Mouse (Mus musculus) erythroblast, adult 5-6 weeks (primary cell): ENCODE results near the gene BC049352. TPM values are rescaled to one million over a fixed set of nuclear protein-coding genes. Genes with fewer than 3 reads are reported as not detected.

Experiments used
- ATAC-seq: replicated peaks from 2 replicates; pipeline ENCODE4 v1.8.0; 2016; ENCODE audit warnings: moderate number of reproducible peaks, mild to moderate bottlenecking, moderate TSS enrichment, inconsistent platforms; ENCODE audit not compliant: poor library complexity, low FRiP score, severe bottlenecking
- total RNA-seq, 2 experiments: library from RNA; stranded (forward) in 1 of 2; stranded (reverse) in 1 of 2; fragments of 150-400 nt in 1 of 2; fragments of 200-764, 138-1000 nt in 1 of 2; gene quantifications; 2 replicates each; pipeline versions ENCODE4 v1.2.3 to v1.2.4; 2015 to 2017; ENCODE audit warnings: low replicate concordance in 2 of 2

The BC049352 gene
- total RNA-seq, 2 experiments from 2014 or later: not detected

DNA sequence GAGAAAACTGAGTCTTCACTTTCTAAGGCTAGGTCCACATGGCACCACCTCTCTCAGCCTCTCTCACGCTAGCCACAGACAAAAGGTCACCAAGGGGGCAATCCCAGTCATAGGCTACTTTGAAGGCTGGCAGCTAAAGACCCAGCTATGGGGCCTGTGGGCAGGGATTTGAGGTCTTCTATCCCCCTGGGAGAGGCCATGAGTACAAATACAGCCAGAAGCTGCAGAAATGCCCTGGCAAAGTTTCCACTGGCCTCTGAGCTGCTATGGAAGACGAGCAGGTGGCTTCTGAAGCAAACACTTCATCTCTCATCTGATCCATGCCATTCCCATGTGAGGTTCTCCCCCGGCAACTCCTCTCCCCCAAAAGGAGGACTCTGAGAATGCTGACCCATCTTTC lies 98.3 kb downstream of the BC049352 start:
- no peak for ATAC-seq

- ATAC-seq: no peak
Observed at GRCm38 (mm10) chr9:45280891-45281290, 99.1 kb downstream of the BC049352 start.

DNA sequence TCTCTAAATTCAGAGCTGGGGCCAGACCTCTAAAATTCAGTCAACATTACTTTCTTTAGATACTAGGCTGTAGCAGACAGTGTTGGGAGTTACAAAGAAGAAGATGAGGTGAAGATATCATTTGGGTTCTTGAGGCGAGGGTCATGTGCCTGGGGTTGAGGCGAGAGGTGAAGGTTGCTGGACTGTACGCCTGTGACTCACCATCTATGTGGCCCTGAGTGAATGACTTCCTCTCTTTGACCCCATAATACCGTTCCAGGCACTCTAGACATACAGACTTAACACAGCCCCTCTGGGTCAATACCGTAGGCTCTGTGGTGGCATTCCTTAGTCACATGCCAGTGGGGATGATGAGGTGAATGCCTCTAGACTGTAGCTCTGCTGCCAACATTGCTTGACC lies 100.7 kb downstream of the BC049352 start:
- no peak for ATAC-seq

GRCm38 (mm10) chr9:45291481-45292168 lies 109.8 kb downstream of the BC049352 start:
- ATAC-seq: no peak

DNA sequence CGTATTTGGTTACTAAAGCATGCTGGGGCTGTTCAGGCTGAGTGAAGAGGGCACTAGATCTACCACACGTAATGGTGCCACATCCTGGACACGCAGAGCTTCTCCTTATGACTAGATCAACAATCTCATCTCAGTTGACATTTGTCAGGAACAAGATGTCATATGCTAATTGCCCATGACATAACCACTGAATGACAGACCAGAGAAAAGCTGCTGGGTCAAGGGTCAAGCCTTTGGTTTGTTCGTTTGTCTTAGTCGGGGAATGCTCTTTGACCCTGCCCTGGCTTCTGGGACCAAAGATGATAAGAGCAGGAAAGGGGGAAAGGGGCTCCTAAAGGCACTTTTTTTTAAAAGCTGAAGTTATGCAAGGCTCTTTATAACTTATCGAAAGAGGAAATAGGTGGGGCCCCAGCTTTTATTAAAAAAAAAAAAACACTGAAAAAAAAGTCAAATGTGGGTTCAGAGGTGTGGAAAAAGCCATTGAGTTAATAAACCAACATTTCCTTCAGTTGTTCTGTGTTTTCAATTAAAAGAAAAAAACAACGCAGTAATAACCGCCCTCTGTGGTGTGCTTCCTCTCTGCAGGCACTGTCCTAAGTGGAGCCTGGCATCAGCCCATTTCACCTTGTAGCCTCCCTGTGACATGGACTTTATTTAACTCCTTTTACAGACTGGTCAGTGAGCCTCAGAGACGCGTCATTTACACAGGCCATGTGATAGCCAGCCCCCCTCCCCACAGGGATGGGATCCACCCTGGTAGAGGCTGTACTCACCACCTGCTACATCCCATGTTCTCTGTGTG lies 112.6 kb downstream of the BC049352 start:
- no peak for ATAC-seq

DNA sequence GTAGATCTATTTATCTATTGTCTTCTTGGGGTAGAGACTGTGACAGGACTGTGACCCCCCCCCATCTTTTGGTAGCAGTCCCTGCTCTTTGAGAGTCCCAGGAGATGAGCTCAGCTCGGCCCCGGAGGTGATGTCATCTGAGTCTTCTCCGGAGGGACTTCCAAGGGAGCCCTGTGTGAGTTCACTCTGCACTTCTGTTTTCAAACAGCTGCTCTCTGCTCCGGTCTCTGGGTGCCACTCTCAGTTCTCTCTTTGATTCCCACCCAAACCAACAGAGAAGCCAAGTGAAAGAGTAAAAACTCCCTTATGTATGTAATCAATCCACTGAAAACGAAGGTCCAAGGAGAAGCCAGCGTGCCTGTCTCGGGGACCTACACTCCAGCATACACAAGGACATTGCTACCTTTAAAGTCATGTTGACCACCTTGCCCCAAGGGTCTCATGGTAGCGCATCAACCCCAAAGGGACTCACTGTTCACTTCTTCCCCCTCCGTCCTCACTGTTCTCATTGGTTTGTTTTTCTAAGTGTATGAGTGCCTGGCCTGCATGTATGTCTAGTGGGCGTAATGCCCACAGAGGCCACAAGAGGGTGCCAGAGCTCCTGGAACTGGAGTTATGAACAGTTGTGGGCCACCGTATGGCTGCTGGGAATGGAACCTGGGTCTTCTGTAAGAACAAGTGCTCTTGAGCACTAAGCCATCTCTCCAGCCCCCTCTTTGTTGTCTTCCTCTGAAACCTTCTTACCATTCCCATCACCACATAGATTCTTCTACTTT lies 117.6 kb downstream of the BC049352 start:
- peak; percentile 64; the same call in 1 of the 2 replicates for ATAC-seq

Other genes starting within 250 kb of the BC049352 start
- 19.0 and 38.2 TPM in 2 replicates for gene Ube4a, start 216.4 kb upstream of the BC049352 start, total RNA-seq (2015; ENCODE audit: low replicate concordance)
- gene Ube4a, start 216.4 kb upstream of the BC049352 start, total RNA-seq (2017; ENCODE audit: low replicate concordance): 29.6 and 53.4 TPM in 2 replicates
- gene Cd3g, start 201.6 kb upstream of the BC049352 start, total RNA-seq (2015; ENCODE audit: low replicate concordance): 6.9 TPM in 1 of 2 replicates, not detected in the other
- 0.98 and 6.6 TPM in 2 replicates for gene Cd3g, start 201.6 kb upstream of the BC049352 start, total RNA-seq (2017; ENCODE audit: low replicate concordance)
- not detected in 2 replicates for gene Cd3d, start 200.2 kb upstream of the BC049352 start, total RNA-seq (2015; ENCODE audit: low replicate concordance)
- not detected in 2 replicates for gene Cd3d, start 200.2 kb upstream of the BC049352 start, total RNA-seq (2017; ENCODE audit: low replicate concordance)
- not detected in 2 replicates for gene Cd3e, start 172.4 kb upstream of the BC049352 start, total RNA-seq (2015; ENCODE audit: low replicate concordance)
- 0.43 TPM in 1 of 2 replicates, not detected in the other for gene Cd3e, start 172.4 kb upstream of the BC049352 start, total RNA-seq (2017; ENCODE audit: low replicate concordance)
- not detected in 2 replicates for gene Mpzl2, start 142.2 kb upstream of the BC049352 start, total RNA-seq (2015; ENCODE audit: low replicate concordance)
- not detected in 2 replicates for gene Mpzl2, start 142.2 kb upstream of the BC049352 start, total RNA-seq (2017; ENCODE audit: low replicate concordance)
- 1.0 and 1.9 TPM in 2 replicates for gene Mpzl3, start 126.8 kb upstream of the BC049352 start, total RNA-seq (2015; ENCODE audit: low replicate concordance)
- 0.56 TPM in 1 of 2 replicates, not detected in the other for gene Mpzl3, start 126.8 kb upstream of the BC049352 start, total RNA-seq (2017; ENCODE audit: low replicate concordance)
- gene Jaml, start 102.8 kb upstream of the BC049352 start, total RNA-seq (2015; ENCODE audit: low replicate concordance): 2.7 and 3.1 TPM in 2 replicates
- gene Jaml, start 102.8 kb upstream of the BC049352 start, total RNA-seq (2017; ENCODE audit: low replicate concordance): 1.2 and 3.6 TPM in 2 replicates
- gene Scn2b, start 64.2 kb upstream of the BC049352 start, total RNA-seq (2015; ENCODE audit: low replicate concordance): 0.77 TPM in 1 of 2 replicates, not detected in the other
- gene Scn2b, start 64.2 kb upstream of the BC049352 start, total RNA-seq (2017; ENCODE audit: low replicate concordance): not detected in 2 replicates
- not detected in 2 replicates for gene Scn4b, start 43.6 kb upstream of the BC049352 start, total RNA-seq (2015; ENCODE audit: low replicate concordance)
- gene Scn4b, start 43.6 kb upstream of the BC049352 start, total RNA-seq (2017; ENCODE audit: low replicate concordance): not detected in 2 replicates
- not detected in 2 replicates for gene Tmprss4, start 22.1 kb downstream of the BC049352 start, total RNA-seq (2015; ENCODE audit: low replicate concordance)
- not detected in 2 replicates for gene Tmprss4, start 22.1 kb downstream of the BC049352 start, total RNA-seq (2017; ENCODE audit: low replicate concordance)
- gene Il10ra, start 87.1 kb downstream of the BC049352 start, total RNA-seq (2015; ENCODE audit: low replicate concordance): 4.6 and 4.8 TPM in 2 replicates
- gene Il10ra, start 87.1 kb downstream of the BC049352 start, total RNA-seq (2017; ENCODE audit: low replicate concordance): 5.0 and 8.8 TPM in 2 replicates
- not detected in 2 replicates for gene Tmprss13, start 137.1 kb downstream of the BC049352 start, total RNA-seq (2015; ENCODE audit: low replicate concordance)
- not detected in 2 replicates for gene Tmprss13, start 137.1 kb downstream of the BC049352 start, total RNA-seq (2017; ENCODE audit: low replicate concordance)
- gene Fxyd6, start 188.2 kb downstream of the BC049352 start, total RNA-seq (2015; ENCODE audit: low replicate concordance): not detected in 2 replicates
- gene Fxyd6, start 188.2 kb downstream of the BC049352 start, total RNA-seq (2017; ENCODE audit: low replicate concordance): not detected in 2 replicates
- gene Fxyd2, start 217.7 kb downstream of the BC049352 start, total RNA-seq (2015; ENCODE audit: low replicate concordance): not detected in 2 replicates
- not detected in 2 replicates for gene Fxyd2, start 217.7 kb downstream of the BC049352 start, total RNA-seq (2017; ENCODE audit: low replicate concordance)
- gene Dscaml1, start 244.6 kb downstream of the BC049352 start, total RNA-seq (2015; ENCODE audit: low replicate concordance): not detected in 2 replicates
- not detected in 2 replicates for gene Dscaml1, start 244.6 kb downstream of the BC049352 start, total RNA-seq (2017; ENCODE audit: low replicate concordance)